Mouse (Mus musculus) liver, adult (tissue): ENCODE results near the gene Taldo1.

Experiments used
- GATA4 ChIP-seq: IDR thresholded peaks from 2 replicates; pipeline ENCODE4 v1.6.1; 2014; ENCODE audit warnings: mild to moderate bottlenecking, low read length; ENCODE audit not compliant: insufficient replicate concordance

The Taldo1 gene

GRCm38 (mm10) chr7:141391625-141392551 is at the start of gene Taldo1:
Gene Taldo1 (plus strand): TSS chr7:141392199.
- no peak for TF ChIP-seq GATA4

- no peak for TF ChIP-seq GATA4
These were observed 48.8 kb upstream of the Taldo1 start for GRCm38 (mm10) chr7:141343230-141343629.

- TF ChIP-seq GATA4 = no peak
These were observed 48.3 kb upstream of the Taldo1 start for GRCm38 (mm10) chr7:141343696-141344095.

GRCm38 (mm10) chr7:141344787-141345186 is 47.2 kb upstream of the Taldo1 start:
- TF ChIP-seq GATA4 = no peak

GRCm38 (mm10) chr7:141351061-141351460 is 40.9 kb upstream of the Taldo1 start:
- TF ChIP-seq GATA4 = no peak

- TF ChIP-seq GATA4 = no peak
These were observed 36.9 kb upstream of the Taldo1 start for GRCm38 (mm10) chr7:141355051-141355450.

- TF ChIP-seq GATA4 = no peak
These were observed 36.2 kb upstream of the Taldo1 start for GRCm38 (mm10) chr7:141355626-141356326.

- TF ChIP-seq GATA4 = no peak
These were observed 35.0 kb upstream of the Taldo1 start for GRCm38 (mm10) chr7:141356971-141357370.

GRCm38 (mm10) chr7:141361510-141361909 is 30.5 kb upstream of the Taldo1 start:
- TF ChIP-seq GATA4 = no peak

- TF ChIP-seq GATA4 = no peak
These were observed 28.8 kb upstream of the Taldo1 start for GRCm38 (mm10) chr7:141363106-141363751.

GRCm38 (mm10) chr7:141363752-141364125 is 28.3 kb upstream of the Taldo1 start:
- no peak for TF ChIP-seq GATA4

- no peak for TF ChIP-seq GATA4
These were observed 27.5 kb upstream of the Taldo1 start for GRCm38 (mm10) chr7:141364349-141365048.

- TF ChIP-seq GATA4 = no peak
These were observed 27.0 kb upstream of the Taldo1 start for GRCm38 (mm10) chr7:141365049-141365445.

GRCm38 (mm10) chr7:141367358-141367757 is 24.6 kb upstream of the Taldo1 start:
- no peak for TF ChIP-seq GATA4

GRCm38 (mm10) chr7:141369918-141370317 is 22.1 kb upstream of the Taldo1 start:
- TF ChIP-seq GATA4 = no peak

- no peak; the same call in 1 of the 2 replicates for TF ChIP-seq GATA4
These were observed 19.9 kb upstream of the Taldo1 start for GRCm38 (mm10) chr7:141371942-141372595.
